Mouse (Mus musculus) C2C12 (cell line): ENCODE results near the gene Cbarp. TPM values are rescaled to one million over a fixed set of nuclear protein-coding genes. Genes with fewer than 3 reads are reported as not detected.

ENCODE experiments used
- H3K27me3 ChIP-seq: one replicate; pipeline ENCODE4 v1.6.1; 2011; ENCODE audit not compliant: control insufficient read depth, insufficient read depth, insufficient read length
- H3K36me3 ChIP-seq: one replicate; pipeline ENCODE4 v1.6.1; 2011; ENCODE audit not compliant: control insufficient read depth, insufficient read depth
- H3K4me3 ChIP-seq: one replicate; pipeline ENCODE4 v1.5.1; 2011; ENCODE audit warnings: mild to moderate bottlenecking, control low read depth; ENCODE audit not compliant: poor library complexity, insufficient read depth, severe bottlenecking
- H3K79me2 ChIP-seq: one replicate; pipeline ENCODE4 v1.6.1; 2011; ENCODE audit not compliant: control insufficient read depth, insufficient read depth
- H3K79me3 ChIP-seq: one replicate; pipeline ENCODE4 v1.6.1; 2011; ENCODE audit warnings: low read depth, control low read depth
- H3ac ChIP-seq: one replicate; pipeline ENCODE3; 2011; ENCODE audit warnings: low read depth; ENCODE audit not compliant: control insufficient read depth, insufficient read length
- CEBPB ChIP-seq: IDR thresholded peaks from one replicate; pipeline ENCODE4 v1.6.1; 2011; ENCODE audit warnings: low read depth, mild to moderate bottlenecking, control low read depth, moderate library complexity
- CTCF ChIP-seq: IDR thresholded peaks from one replicate; pipeline ENCODE4 v1.5.1; 2011; ENCODE audit not compliant: control insufficient read depth, insufficient read depth, insufficient read length
- FOSL1 ChIP-seq: IDR thresholded peaks from one replicate; pipeline ENCODE4 v1.8.0; 2011; ENCODE audit warnings: mild to moderate bottlenecking, low read length; ENCODE audit not compliant: poor library complexity, insufficient read depth, severe bottlenecking
- MAX ChIP-seq: IDR thresholded peaks from one replicate; pipeline ENCODE4 v1.6.1; 2011; ENCODE audit warnings: mild to moderate bottlenecking, control low read depth
- MYOD1 ChIP-seq: IDR thresholded peaks from one replicate; pipeline ENCODE4 v1.6.1; 2011; ENCODE audit warnings: low read depth; ENCODE audit not compliant: control insufficient read depth, insufficient read length
- MYOG ChIP-seq: IDR thresholded peaks from one replicate; pipeline ENCODE4 v1.6.1; 2011; ENCODE audit not compliant: control insufficient read depth, insufficient read length; ENCODE audit errors: extremely low read depth
- USF1 ChIP-seq: IDR thresholded peaks from one replicate; pipeline ENCODE4 v1.6.1; 2011; ENCODE audit warnings: low read depth, mild to moderate bottlenecking, control low read depth, moderate library complexity
- polyA plus RNA-seq: library from polyadenylated mRNA; unstranded; fragments of >200 nt; fragmentation: generic; extraction: Trizol; gene quantifications from one replicate; pipeline ENCODE4 v1.2.1, GENCODE M21; 2012; ENCODE audit warnings: missing spikeins

The Cbarp gene
- polyA plus RNA-seq, 1 experiment = 12.1 TPM

DNA sequence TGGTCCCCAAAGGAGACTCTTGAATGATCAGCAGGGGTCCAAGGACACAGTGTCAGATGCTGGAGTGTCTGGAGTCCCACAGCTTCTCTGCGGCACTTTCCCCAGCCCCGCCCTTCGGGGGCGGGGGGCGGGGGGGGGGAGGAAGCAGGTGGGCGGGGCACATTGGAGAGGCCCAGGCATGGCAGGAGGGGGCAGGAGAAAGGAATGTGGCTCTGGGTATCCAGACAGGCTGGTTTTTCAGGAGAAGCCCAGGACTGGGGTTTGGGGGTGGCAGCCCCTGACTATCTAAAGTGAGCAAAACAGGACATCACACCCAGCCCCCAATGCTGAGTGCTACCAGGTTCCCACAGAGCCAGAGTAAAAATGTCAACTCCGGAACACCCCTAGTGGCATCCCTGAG lies 43.4 kb downstream of the Cbarp start:
- peaks cover 33% of the 10 kb centered on the region for H3K36me3 ChIP-seq
- no peak overlapping the region for H3ac ChIP-seq
- peaks cover 92% of the 10 kb centered on the region for H3K79me3 ChIP-seq
- no peaks in the 10 kb centered on the region for H3K27me3 ChIP-seq
- TF ChIP-seq CEBPB (no peak), MAX (no peak), FOSL1 (no peak), CTCF (no peak)
- no peak overlapping the region for H3K4me3 ChIP-seq
- peaks cover 100% of the 10 kb centered on the region for H3K79me2 ChIP-seq

- H3K27me3 ChIP-seq = no peaks in the 10 kb centered on the region
- no peak overlapping the region for H3ac ChIP-seq
- TF ChIP-seq USF1 (no peak), CEBPB (no peak), CTCF (no peak), MYOD1 (no peak), FOSL1 (no peak), MAX (no peak), MYOG (no peak)
- peaks cover 43% of the 10 kb centered on the region for H3K36me3 ChIP-seq
- H3K79me2 ChIP-seq = peaks cover 100% of the 10 kb centered on the region
- peaks cover 87% of the 10 kb centered on the region for H3K79me3 ChIP-seq
- H3K4me3 ChIP-seq = no peak overlapping the region
These were observed 45.1 kb downstream of the Cbarp start for GRCm38 (mm10) chr10:80095547-80095946.

DNA sequence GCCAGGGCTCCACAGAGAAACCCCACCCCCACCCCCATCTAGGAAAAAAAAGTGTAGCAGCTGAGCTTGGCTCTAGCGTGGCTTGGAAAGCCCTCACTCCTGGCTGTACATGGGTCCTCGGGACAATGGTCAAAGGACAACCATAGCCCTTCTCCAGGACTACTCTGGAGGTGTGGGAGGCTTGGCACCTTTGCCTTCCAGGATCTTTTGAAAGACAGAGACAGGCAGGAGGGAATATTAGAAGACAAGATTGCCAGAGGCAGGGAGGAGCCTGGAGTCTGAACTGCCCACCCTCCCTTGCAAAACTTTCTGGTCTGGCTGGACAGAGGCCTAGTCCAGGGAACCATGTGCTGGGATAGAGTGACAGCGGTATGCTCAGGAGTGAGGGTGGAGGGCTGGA lies 46.0 kb downstream of the Cbarp start:
- Histone ChIP-seq H3K36me3 (peaks cover 45% of the 10 kb centered on the region), H3K4me3 (no peak overlapping the region), H3K27me3 (no peaks in the 10 kb centered on the region), H3ac (peak overlapping the region; percentile 1), H3K79me2 (peaks cover 100% of the 10 kb centered on the region), H3K79me3 (peaks cover 87% of the 10 kb centered on the region)
- TF ChIP-seq MYOD1 = no peak
- no peak for TF ChIP-seq FOSL1
- TF ChIP-seq CEBPB = no peak
- no peak for TF ChIP-seq MYOG
- no peak for TF ChIP-seq USF1
- TF ChIP-seq MAX = no peak
- no peak for TF ChIP-seq CTCF

GRCm38 (mm10) chr10:80094085-80094484 lies 46.5 kb downstream of the Cbarp start:
- H3K27me3 ChIP-seq = no peaks in the 10 kb centered on the region
- H3K79me3 ChIP-seq = peaks cover 87% of the 10 kb centered on the region
- TF ChIP-seq FOSL1 (no peak), MYOG (no peak), CTCF (no peak)
- H3K4me3 ChIP-seq = no peak overlapping the region
- H3K79me2 ChIP-seq = peaks cover 100% of the 10 kb centered on the region
- no peak overlapping the region for H3ac ChIP-seq
- peaks cover 51% of the 10 kb centered on the region for H3K36me3 ChIP-seq

DNA sequence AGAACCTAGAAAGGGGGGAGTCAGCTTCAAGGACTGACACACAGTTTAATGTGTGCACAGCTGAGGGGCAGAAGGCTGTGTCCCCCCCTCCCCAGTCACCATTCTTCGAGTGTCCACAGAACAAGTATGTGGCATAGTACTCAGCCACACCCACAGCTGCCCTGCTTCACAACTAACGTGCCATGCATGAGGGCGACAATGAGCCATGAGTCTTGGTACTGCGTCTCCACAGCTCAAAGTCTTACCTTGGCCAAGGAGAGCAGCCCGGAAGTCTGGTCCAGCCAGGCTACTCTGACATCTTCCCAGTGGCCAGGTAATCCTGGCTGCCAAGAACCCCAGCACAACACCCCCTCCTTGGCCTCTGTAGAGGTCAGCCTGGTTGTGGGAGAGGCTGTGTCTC lies 47.9 kb downstream of the Cbarp start:
- peaks cover 100% of the 10 kb centered on the region for H3K79me2 ChIP-seq
- no peaks in the 10 kb centered on the region for H3K27me3 ChIP-seq
- H3K36me3 ChIP-seq = peaks cover 55% of the 10 kb centered on the region
- H3K79me3 ChIP-seq = peaks cover 79% of the 10 kb centered on the region
- no peak overlapping the region for H3ac ChIP-seq
- TF ChIP-seq MAX (no peak), USF1 (no peak), CTCF (no peak), FOSL1 (no peak), CEBPB (no peak), MYOG (no peak), MYOD1 (no peak)
- H3K4me3 ChIP-seq = no peak overlapping the region

GRCm38 (mm10) chr10:80091527-80091926 lies 49.1 kb downstream of the Cbarp start:
- TF ChIP-seq MAX = no peak
- TF ChIP-seq USF1 = no peak
- no peak for TF ChIP-seq CEBPB
- peaks cover 70% of the 10 kb centered on the region for H3K79me3 ChIP-seq
- no peak overlapping the region for H3K4me3 ChIP-seq
- H3K79me2 ChIP-seq = peaks cover 100% of the 10 kb centered on the region
- peaks cover 52% of the 10 kb centered on the region for H3K36me3 ChIP-seq
- H3ac ChIP-seq = no peak overlapping the region
- H3K27me3 ChIP-seq = no peaks in the 10 kb centered on the region
